Mouse (Mus musculus): ENCODE measurements around the gene Hax1. TPM values are rescaled to one million over a fixed set of nuclear protein-coding genes. Genes with fewer than 3 reads are reported as not detected.

Hax1 gene
- polyA plus RNA-seq, 1 experiment: 28.1 TPM

- no peak for DNase-seq (ENCODE audit: low read depth in 1 of 2, low spot score in 2 of 2)
- WGBS: 24% methylated on average over 8 of the region's 8 CpGs
- peaks cover 3% of the 10 kb centered on the region; the same call in 1 of the 2 replicates for H3K4me1 ChIP-seq (ENCODE audit: control insufficient read depth, insufficient read depth, insufficient read length)
- H3K36me3 ChIP-seq (ENCODE audit: control insufficient read depth, insufficient read depth, low read length): peaks cover 17% of the 10 kb centered on the region
- TF ChIP-seq POLR2A (IDR thresholded peaks at IDR 0.05; ENCODE audit: low read depth, low read length) (no peak), CTCF (IDR thresholded peaks at IDR 0.05; ENCODE audit: extremely low read depth, insufficient read depth, insufficient read length, insufficient replicate concordance) (no peak)
- H3K27me3 ChIP-seq (ENCODE audit: control insufficient read depth, insufficient read depth, low read length): no peaks in the 10 kb centered on the region
- peak overlapping the region; percentile 92 for H3K27ac ChIP-seq (ENCODE audit: insufficient read depth, low read length)
- H3K4me3 ChIP-seq (ENCODE audit: extremely low read depth, insufficient read depth, insufficient read length): peak overlapping the region; percentile 79
Observed at GRCm38 (mm10) chr3:89999090-89999489, 510 bp upstream of the Hax1 start.

GRCm38 (mm10) chr3:89997791-89998495 is 637 bp downstream of the Hax1 start:
- WGBS: 15% methylated on average over 23 of the region's 23 CpGs
- H3K36me3 ChIP-seq (ENCODE audit: control insufficient read depth, insufficient read depth, low read length): peaks cover 15% of the 10 kb centered on the region
- DNase-seq (ENCODE audit: low read depth in 1 of 2, low spot score in 2 of 2): no peak
- H3K4me1 ChIP-seq (ENCODE audit: control insufficient read depth, insufficient read depth, insufficient read length): peaks cover 3% of the 10 kb centered on the region; the same call in 1 of the 2 replicates
- no peak for TF ChIP-seq POLR2A (IDR thresholded peaks at IDR 0.05; ENCODE audit: low read depth, low read length)
- TF ChIP-seq CTCF (IDR thresholded peaks at IDR 0.05; ENCODE audit: extremely low read depth, insufficient read depth, insufficient read length, insufficient replicate concordance): no peak
- H3K27ac ChIP-seq (ENCODE audit: insufficient read depth, low read length): peak overlapping the region; percentile 51; the same call in 1 of the 2 replicates
- no peaks in the 10 kb centered on the region for H3K27me3 ChIP-seq (ENCODE audit: control insufficient read depth, insufficient read depth, low read length)
- peak overlapping the region; percentile 79 for H3K4me3 ChIP-seq (ENCODE audit: extremely low read depth, insufficient read depth, insufficient read length)

DNA sequence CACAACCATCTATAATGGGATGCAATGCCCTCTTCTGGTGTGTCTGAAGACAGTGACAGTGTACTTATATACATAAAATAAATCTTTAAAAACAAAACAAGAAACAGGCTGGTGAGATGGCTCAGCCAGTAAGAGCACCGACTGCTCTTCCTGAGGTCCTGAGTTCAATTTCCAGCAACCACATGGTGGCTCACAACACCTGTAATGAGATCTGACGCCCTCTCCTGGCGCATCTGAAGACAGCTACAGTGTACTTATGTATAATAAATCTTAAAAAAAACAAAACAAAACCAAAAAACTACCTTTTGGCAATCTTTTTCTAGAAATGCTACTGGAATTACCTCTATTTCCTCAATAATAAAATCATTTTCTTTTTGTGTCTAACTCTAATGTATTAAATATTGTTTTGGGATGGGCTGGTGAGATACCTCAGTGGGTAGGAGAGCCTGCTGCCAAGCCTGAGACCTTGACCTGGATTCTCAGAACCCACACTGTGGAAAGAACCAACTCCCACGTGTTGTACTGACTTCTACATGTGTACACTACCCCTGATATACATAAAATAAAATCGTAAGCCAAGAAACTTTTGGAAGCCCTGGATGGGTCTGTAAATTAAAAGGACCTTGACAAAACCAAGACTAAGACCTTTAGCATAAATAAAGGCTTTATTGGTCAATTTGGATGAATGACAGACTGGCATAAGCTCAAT is 3.6 kb downstream of the Hax1 start:
- no peak overlapping the region for H3K27ac ChIP-seq (ENCODE audit: insufficient read depth, low read length)
- H3K4me3 ChIP-seq (ENCODE audit: extremely low read depth, insufficient read depth, insufficient read length): no peak overlapping the region
- TF ChIP-seq CTCF (IDR thresholded peaks at IDR 0.05; ENCODE audit: extremely low read depth, insufficient read depth, insufficient read length, insufficient replicate concordance) (no peak), POLR2A (IDR thresholded peaks at IDR 0.05; ENCODE audit: low read depth, low read length) (no peak)
- WGBS: 85% methylated on average over 5 of the region's 5 CpGs
- peaks cover 5% of the 10 kb centered on the region; the same call in 1 of the 2 replicates for H3K36me3 ChIP-seq (ENCODE audit: control insufficient read depth, insufficient read depth, low read length)
- H3K4me1 ChIP-seq (ENCODE audit: control insufficient read depth, insufficient read depth, insufficient read length): peaks cover 3% of the 10 kb centered on the region; the same call in 1 of the 2 replicates
- H3K27me3 ChIP-seq (ENCODE audit: control insufficient read depth, insufficient read depth, low read length): no peaks in the 10 kb centered on the region
- DNase-seq (ENCODE audit: low read depth in 1 of 2, low spot score in 2 of 2): no peak

GRCm38 (mm10) chr3:89987822-89988221 is 10.8 kb downstream of the Hax1 start:
- H3K27ac ChIP-seq (ENCODE audit: insufficient read depth, low read length): no peak overlapping the region
- H3K4me1 ChIP-seq (ENCODE audit: control insufficient read depth, insufficient read depth, insufficient read length): no peaks in the 10 kb centered on the region
- no peak for DNase-seq (ENCODE audit: low read depth in 1 of 2, low spot score in 2 of 2)
- TF ChIP-seq CTCF (IDR thresholded peaks at IDR 0.05; ENCODE audit: extremely low read depth, insufficient read depth, insufficient read length, insufficient replicate concordance) (no peak), POLR2A (IDR thresholded peaks at IDR 0.05; ENCODE audit: low read depth, low read length) (no peak)
- no peak overlapping the region for H3K4me3 ChIP-seq (ENCODE audit: extremely low read depth, insufficient read depth, insufficient read length)
- no peaks in the 10 kb centered on the region for H3K36me3 ChIP-seq (ENCODE audit: control insufficient read depth, insufficient read depth, low read length)
- H3K27me3 ChIP-seq (ENCODE audit: control insufficient read depth, insufficient read depth, low read length): no peaks in the 10 kb centered on the region
- 34% methylated on average over 4 of the region's 4 CpGs for WGBS

DNA sequence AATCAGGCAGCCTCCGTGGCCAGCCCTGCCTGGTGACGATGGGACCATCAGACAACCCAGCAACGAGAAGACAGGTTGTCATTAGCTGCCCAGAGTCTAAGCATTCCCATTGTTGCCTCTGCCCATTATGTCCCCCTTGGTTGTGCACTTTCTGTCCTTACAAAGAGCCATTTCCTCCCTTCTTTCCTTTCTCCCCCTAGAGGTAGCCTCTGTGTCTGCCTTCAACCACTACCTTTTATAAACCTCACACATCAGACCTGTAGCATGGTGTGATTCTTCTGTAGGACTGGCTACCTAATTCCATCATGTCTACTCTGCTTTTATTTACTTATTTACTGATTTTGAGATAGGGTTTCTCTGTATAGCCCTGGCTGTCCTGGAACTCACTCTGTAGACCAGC is 11.4 kb downstream of the Hax1 start:
- H3K4me1 ChIP-seq (ENCODE audit: control insufficient read depth, insufficient read depth, insufficient read length): no peaks in the 10 kb centered on the region
- DNase-seq (ENCODE audit: low read depth in 1 of 2, low spot score in 2 of 2): no peak
- 70% methylated on average over 3 of the region's 3 CpGs for WGBS
- H3K4me3 ChIP-seq (ENCODE audit: extremely low read depth, insufficient read depth, insufficient read length): no peak overlapping the region
- H3K27me3 ChIP-seq (ENCODE audit: control insufficient read depth, insufficient read depth, low read length): no peaks in the 10 kb centered on the region
- H3K36me3 ChIP-seq (ENCODE audit: control insufficient read depth, insufficient read depth, low read length): no peaks in the 10 kb centered on the region
- no peak for TF ChIP-seq POLR2A (IDR thresholded peaks at IDR 0.05; ENCODE audit: low read depth, low read length)
- no peak for TF ChIP-seq CTCF (IDR thresholded peaks at IDR 0.05; ENCODE audit: extremely low read depth, insufficient read depth, insufficient read length, insufficient replicate concordance)
- no peak overlapping the region for H3K27ac ChIP-seq (ENCODE audit: insufficient read depth, low read length)

DNA sequence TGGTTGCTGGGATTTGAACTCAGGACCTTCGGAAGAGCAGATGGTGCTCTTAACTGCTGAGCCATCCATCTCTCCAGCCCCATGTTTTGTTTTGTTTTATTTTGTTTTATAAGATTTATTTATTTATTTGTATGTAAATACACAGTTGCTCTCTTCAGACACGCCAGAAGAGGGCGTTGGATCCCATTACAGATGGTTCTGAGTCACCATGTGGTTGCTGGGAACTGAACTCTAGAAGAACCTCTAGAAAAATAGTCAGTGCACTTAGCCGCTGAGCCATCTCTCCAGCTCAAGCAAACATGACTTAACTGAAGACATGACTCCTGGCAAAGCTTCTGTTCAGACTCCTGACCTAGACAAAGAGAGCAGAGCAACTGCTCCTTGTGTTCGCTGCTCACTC is 16.2 kb downstream of the Hax1 start:
- no peak for TF ChIP-seq CTCF (IDR thresholded peaks at IDR 0.05; ENCODE audit: extremely low read depth, insufficient read depth, insufficient read length, insufficient replicate concordance)
- TF ChIP-seq POLR2A (IDR thresholded peaks at IDR 0.05; ENCODE audit: low read depth, low read length): no peak
- Histone ChIP-seq H3K36me3 (ENCODE audit: control insufficient read depth, insufficient read depth, low read length) (no peaks in the 10 kb centered on the region), H3K4me1 (ENCODE audit: control insufficient read depth, insufficient read depth, insufficient read length) (no peaks in the 10 kb centered on the region), H3K4me3 (ENCODE audit: extremely low read depth, insufficient read depth, insufficient read length) (no peak overlapping the region), H3K27ac (ENCODE audit: insufficient read depth, low read length) (no peak overlapping the region), H3K27me3 (ENCODE audit: control insufficient read depth, insufficient read depth, low read length) (no peaks in the 10 kb centered on the region)
- WGBS: 81% methylated on average over 5 of the region's 5 CpGs
- DNase-seq (ENCODE audit: low read depth in 1 of 2, low spot score in 2 of 2): no peak

- no peak for DNase-seq (ENCODE audit: low read depth in 1 of 2, low spot score in 2 of 2)
- no peaks in the 10 kb centered on the region for H3K27me3 ChIP-seq (ENCODE audit: control insufficient read depth, insufficient read depth, low read length)
- no peak overlapping the region for H3K4me3 ChIP-seq (ENCODE audit: extremely low read depth, insufficient read depth, insufficient read length)
- no peaks in the 10 kb centered on the region; the same call in 1 of the 2 replicates for H3K4me1 ChIP-seq (ENCODE audit: control insufficient read depth, insufficient read depth, insufficient read length)
- no peak overlapping the region for H3K27ac ChIP-seq (ENCODE audit: insufficient read depth, low read length)
- H3K36me3 ChIP-seq (ENCODE audit: control insufficient read depth, insufficient read depth, low read length): no peaks in the 10 kb centered on the region
- no peak for TF ChIP-seq POLR2A (IDR thresholded peaks at IDR 0.05; ENCODE audit: low read depth, low read length)
- TF ChIP-seq CTCF (IDR thresholded peaks at IDR 0.05; ENCODE audit: extremely low read depth, insufficient read depth, insufficient read length, insufficient replicate concordance): no peak
Observed at GRCm38 (mm10) chr3:89976859-89977258, 21.7 kb downstream of the Hax1 start.
